Mouse (Mus musculus): ENCODE data around the gene Foxj2.

Gene Foxj2

GRCm38 (mm10) chr6:122812716-122813115 is 7.0 kb upstream of the Foxj2 start:
- no peak for DNase-seq (ENCODE audit: low read depth, low spot score)

DNA sequence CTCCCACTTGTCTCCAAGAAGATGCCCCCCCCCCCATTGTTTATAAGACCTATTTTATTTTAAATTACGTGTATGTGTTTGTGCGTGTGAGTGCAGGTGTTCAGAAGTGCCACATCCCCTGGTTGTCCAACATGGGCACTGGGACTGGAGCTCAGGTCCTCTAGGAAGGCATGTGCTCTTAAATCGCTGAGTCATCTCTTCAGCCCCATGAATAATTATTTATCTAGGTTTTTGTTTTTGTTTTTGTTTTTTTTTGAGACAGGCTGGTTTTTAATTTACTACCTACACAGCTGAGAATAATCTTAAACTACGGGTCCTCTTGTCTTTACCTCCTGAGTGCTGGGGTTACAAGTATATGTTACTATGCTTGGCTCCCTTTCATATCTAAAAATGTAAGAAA is 6.1 kb upstream of the Foxj2 start:
- DNase-seq (ENCODE audit: low read depth, low spot score): no peak

GRCm38 (mm10) chr6:122820071-122820798 is 521 bp downstream of the Foxj2 start:
- peak; percentile 18 for DNase-seq (ENCODE audit: low read depth, low spot score)

DNA sequence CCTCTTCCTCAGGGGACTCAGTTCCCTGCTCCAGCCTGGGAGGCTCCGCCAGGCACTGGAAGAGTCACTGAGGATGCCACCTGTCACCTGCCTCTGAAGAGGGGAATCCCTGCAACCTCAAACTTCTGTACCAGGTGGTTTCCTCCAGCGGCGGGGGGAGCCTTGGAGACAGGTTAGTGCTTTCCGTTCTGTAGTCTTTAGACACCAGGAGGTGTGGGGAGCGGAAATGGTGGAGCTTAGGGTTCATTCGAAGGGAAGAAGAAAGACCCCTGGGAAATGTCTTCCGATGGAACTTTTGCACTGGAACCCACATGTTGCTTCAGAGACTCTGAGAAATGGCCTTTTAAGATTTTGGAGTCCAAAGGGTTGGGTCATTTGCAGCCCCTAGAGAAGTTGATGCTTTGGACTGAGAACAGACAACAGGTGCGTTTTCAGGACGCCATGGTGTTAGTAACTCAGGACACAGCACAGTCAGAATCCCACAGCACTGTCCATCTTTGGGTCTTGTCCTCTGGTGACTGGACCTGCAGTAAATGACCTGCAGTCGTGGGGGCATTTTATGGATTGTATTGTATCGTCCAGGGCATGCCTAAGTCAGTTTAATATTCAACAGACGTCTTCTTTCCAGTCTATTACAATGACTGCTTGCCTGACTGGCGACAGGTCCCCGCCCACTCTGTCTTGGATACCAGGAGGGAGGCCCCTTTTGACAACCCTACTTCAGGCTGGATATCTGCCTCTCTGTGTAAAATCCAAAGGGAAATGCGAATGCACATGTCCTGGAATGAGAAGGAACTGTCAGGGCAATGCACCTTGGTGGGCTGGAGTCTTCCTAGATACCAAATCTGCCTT is 1.3 kb downstream of the Foxj2 start:
- no peak for DNase-seq (ENCODE audit: low read depth, low spot score)

GRCm38 (mm10) chr6:122821822-122822221 is 2.1 kb downstream of the Foxj2 start:
- DNase-seq (ENCODE audit: low read depth, low spot score): no peak

GRCm38 (mm10) chr6:122824086-122824485 is 4.4 kb downstream of the Foxj2 start:
- no peak for DNase-seq (ENCODE audit: low read depth, low spot score)

- DNase-seq (ENCODE audit: low read depth, low spot score): no peak
Observed at GRCm38 (mm10) chr6:122825166-122825565, 5.5 kb downstream of the Foxj2 start.

- peak; percentile 35 for DNase-seq (ENCODE audit: low read depth, low spot score)
Observed at GRCm38 (mm10) chr6:122825923-122826742, 6.4 kb downstream of the Foxj2 start.

DNA sequence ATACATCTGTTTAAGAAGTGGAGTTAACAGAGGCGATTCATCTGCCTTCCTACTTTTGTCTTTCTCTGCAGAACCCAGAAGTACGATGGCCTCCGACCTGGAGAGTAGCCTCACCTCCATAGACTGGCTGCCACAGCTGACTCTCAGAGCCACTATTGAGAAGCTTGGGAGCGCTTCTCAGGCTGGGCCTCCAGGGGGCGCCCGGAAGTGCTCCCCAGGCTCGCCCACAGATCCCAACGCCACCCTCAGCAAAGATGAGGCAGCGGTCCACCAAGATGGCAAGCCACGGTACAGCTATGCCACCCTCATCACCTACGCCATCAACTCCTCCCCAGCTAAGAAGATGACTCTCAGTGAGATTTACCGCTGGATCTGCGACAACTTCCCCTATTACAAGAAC is 8.4 kb downstream of the Foxj2 start:
- no peak for DNase-seq (ENCODE audit: low read depth, low spot score)

GRCm38 (mm10) chr6:122832880-122833279 is 13.2 kb downstream of the Foxj2 start:
- DNase-seq (ENCODE audit: low read depth, low spot score): no peak

DNA sequence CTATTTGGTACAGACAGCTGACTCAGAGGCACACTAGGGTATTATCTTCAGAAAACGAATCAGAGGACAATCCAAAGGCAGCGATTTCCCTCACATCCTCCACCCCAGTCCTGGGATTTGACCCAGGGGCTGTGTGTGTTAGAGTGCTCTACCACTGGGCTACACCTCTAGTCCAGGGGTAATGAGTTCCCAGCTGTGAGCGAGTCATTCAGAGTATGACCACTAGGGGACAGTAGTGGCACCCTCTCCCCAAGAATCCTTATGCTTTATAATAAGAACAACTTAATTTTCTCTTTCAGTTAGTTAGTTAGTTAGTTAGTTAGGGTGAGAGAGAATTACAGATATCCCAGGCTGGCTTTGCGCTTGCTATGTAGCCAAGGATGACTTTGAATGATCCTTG is 14.7 kb downstream of the Foxj2 start:
- no peak for DNase-seq (ENCODE audit: low read depth, low spot score)

DNA sequence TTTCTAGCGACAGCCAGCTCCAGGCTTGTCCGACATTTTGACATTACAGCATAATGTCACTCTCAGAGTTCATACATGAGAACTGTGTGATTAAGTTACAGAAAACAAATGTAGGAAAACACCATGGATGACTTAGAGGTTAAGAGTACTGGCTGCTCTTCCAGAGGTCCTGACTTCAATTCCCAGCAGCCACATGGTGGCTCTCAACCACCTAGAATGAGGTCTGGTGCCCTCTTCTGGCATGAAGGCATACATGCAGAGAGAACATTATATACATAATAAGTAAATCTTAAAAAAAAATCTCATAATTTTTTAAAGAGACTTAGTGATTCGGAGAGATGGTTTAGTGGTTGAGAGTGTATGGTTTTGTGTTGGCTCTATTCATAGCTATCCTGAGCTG is 17.3 kb downstream of the Foxj2 start:
- no peak for DNase-seq (ENCODE audit: low read depth, low spot score)

DNA sequence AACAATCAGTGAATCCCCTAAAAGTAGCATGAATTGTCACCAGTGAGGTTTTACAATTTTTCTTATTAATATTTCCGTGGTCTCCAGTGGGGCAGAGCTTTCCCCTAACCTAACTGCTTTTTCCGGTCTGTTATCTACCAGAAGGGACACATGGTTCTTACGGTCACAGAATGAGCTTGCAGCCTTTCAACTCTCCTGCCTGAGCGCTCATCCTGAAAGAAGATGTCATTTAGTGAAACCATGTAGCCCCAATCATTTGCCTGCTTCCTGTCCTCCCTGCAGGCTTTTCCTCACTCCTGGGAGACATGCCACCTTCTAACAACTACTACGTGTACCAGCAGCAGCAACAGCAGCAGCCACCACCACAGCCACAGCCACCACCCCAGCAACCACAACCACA is 17.8 kb downstream of the Foxj2 start:
- DNase-seq (ENCODE audit: low read depth, low spot score): no peak

DNA sequence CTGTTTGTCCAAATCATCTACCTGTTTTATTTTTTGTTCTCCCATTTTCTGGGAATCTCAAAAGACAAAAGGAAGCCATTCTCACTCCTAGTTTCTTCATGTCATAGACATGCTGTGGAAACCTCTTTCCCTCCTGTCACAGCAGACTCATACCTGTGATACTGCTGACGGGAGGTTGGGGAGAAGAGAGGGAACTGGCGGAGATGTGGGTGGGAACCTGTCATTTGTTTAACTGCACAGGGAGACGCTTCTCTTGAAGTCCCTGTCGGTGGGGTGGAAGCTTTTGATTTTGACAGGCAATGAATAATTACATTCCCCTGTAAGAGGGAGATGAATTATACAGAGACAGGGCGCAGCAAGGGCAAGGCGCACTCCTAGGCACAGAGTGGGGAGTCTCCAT is 24.0 kb downstream of the Foxj2 start:
- no peak for DNase-seq (ENCODE audit: low read depth, low spot score)

DNA sequence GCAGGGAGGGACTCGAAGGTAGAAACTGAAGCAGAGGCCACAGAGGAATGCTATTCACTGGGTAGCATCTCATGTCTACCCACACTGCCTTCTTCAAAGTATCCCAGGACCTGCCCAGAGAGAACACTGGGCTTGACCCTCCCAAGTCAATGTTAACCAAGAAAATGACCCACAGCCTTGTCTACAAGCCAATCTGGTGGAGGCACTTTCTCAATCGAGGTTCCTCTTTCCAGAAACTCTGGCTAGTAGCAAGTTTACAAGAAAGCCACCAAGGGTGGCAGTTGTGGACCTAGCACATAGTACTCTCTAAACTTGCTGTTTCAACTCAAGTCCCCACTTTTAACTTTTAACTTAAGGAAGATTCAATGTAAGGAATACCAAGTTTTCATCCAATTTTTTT is 33.0 kb downstream of the Foxj2 start:
- DNase-seq (ENCODE audit: low read depth, low spot score): no peak

DNA sequence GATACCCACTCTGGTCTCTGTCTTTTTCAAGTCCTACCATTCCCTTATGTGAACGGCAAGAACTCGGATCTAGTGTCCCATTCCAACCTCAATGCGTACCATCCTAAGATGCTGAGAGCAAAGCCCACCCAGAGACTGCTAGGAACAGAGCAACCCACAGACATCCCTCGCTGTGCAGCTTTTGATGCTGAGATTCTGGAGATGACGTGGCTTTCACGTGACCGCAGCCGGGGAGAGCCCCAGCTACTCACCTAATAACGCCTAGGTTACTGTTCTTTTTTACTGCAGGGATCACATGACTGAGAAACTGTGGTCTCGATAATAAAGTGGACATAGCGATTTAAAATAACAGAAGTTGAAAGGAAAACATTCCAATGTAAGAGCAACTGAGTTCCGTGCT is 34.8 kb downstream of the Foxj2 start:
- no peak for DNase-seq (ENCODE audit: low read depth, low spot score)

GRCm38 (mm10) chr6:122855955-122856354 is 36.2 kb downstream of the Foxj2 start, which contains the start of gene C3ar1:
Gene C3ar1, minus strand, starts transcription at chr6:122856161.
- no peak for DNase-seq (ENCODE audit: low read depth, low spot score)

- DNase-seq (ENCODE audit: low read depth, low spot score): no peak
Observed at GRCm38 (mm10) chr6:122862434-122862833, 42.7 kb downstream of the Foxj2 start.

GRCm38 (mm10) chr6:122862871-122863270 is 43.2 kb downstream of the Foxj2 start:
- no peak for DNase-seq (ENCODE audit: low read depth, low spot score)

DNA sequence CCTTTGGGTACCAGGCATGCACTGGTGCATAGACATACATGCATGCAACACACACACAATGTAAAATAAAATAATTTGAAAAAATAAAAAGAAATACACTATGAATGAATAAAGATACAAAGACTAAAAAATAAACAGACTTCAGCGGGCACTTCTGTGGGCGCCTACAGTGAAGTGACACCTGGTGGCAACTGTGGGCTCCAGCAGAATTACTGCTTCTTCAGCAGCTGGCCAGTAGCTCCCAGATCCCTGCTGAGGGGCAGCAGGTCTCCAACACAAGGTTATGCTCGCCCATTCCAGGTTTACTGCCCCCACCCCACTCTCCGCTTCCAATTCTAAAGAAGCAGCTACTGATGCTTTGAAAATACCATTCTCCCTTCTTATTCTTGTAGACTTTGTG is 48.2 kb downstream of the Foxj2 start:
- no peak for DNase-seq (ENCODE audit: low read depth, low spot score)

DNA sequence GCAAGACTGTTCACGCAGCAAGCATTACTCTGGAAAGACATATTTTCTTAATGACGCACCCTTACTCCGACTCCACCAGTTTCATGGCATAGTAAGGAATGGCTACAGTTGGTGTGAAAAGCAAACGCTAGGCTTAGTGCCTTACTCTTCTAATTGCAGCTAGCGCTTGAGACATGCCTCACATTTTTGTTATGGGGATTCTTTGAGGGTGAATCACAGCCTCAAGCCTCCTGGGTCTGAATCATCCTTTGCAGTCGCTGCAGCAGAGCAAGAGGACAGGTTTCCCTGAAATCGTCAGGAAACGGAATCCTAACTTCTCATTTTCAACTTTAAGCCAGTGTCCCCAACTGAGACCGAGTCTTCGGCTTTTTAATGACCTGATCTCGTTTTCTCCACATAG is 50.1 kb downstream of the Foxj2 start:
- no peak for DNase-seq (ENCODE audit: low read depth, low spot score)

- DNase-seq (ENCODE audit: low read depth, low spot score): no peak
Observed at GRCm38 (mm10) chr6:122872800-122873199, 53.1 kb downstream of the Foxj2 start.
